Mouse (Mus musculus) lung, postnatal 25 days (tissue): ENCODE data around the gene Gm47969.
A peak's percentile ranks its signal among the peaks of the same experiment; 100 is the strongest.
"Not testable (repeated sequence)": the region's sequence is repeated elsewhere in the genome, so short reads cannot be mapped to it uniquely, and the experiment has no call there.

ENCODE experiments used
- DNase-seq: peaks from one replicate; pipeline ENCODE4 v3.0.0; 2022; ENCODE audit warnings: low spot score

Gm47969 gene

DNA sequence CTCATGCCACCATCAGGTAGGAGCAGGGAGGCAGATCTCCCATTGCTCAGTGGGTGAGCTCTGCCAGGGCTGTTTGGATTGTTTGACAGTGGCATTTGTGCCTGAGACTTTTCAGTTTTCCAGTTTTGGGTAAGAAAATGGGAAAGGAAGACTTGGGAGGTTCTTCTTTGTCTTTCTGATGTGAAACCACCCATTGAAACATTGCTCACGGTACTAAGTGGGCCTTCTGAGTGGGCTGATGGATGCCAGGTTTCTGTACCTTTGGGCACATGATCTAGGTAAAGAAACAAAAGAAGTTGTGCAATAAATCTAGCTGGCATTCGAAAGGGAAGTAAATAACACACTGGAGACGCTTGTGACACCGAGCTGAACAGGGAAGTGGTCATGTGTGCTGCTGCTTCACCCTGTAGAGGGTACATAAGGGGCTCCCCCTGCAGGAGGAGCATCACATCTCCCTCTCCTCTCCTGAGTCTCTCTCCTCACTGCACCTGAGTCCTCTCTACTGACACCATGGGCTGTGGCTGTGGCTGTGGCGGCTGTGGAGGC lies at the start of gene Gm47969:
TSS of gene Gm47969 (plus strand) at position 51 of the 546 bp plus-strand sequence.
- peak; percentile 76 for DNase-seq

- DNase-seq = not testable (repeated sequence)
These were observed 44.4 kb upstream of the Gm47969 start, which contains the start of gene Gm47959 for GRCm38 (mm10) chr1:83000306-83000705. TSS of gene Gm47959 (plus strand) at chr1:83000548.

- DNase-seq = peak; percentile 33
These were observed 38.2 kb upstream of the Gm47969 start for GRCm38 (mm10) chr1:83006218-83007179.

DNA sequence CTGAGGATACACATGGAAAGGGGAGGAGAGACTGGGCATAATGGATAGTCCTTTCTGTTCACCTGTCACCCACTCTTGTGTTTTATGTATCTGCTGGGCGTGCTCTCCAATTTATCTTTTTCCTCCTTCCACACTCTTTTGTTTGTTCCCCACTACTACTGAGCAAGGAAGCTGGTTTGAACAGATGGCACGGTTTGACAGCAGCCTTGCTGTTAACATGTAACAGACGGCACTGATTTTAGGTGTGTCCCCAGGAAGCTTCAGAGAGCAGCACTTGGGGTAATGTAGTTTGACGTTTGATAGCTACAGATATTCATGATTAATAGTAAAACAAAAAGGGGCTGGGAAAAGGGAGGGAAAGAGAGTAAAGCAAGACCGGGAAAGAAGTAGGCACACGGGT lies 37.3 kb upstream of the Gm47969 start:
- DNase-seq = no peak

- DNase-seq = no peak
These were observed 30.3 kb upstream of the Gm47969 start for GRCm38 (mm10) chr1:83014477-83014876.

DNA sequence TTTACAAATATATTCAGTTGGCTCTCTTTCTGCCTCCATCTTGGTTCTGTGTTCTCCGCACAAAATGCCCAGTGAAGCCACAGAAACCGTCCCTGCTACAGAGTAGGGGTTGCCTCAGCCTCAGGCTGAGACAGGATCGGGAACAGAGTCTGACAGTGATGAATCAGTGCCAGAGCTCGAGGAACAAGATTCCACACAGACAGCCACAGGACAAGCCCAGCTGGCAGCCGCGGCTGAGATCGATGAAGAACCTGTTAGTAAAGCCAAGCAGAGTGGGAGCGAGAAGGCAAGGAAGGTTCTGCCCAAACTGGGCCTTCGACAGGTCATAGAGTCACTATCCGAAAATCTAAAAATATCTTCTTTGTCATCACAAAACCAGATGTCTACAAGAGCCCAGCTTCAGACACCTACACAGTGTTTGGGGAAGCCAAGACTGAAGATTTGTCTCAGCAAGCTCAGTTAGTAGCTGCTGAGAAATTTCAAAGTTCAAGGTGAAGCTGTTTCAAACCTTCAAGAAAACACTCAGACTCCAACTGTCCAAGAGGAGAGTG lies 29.3 kb upstream of the Gm47969 start:
- no peak for DNase-seq

- no peak for DNase-seq
These were observed 28.2 kb upstream of the Gm47969 start for GRCm38 (mm10) chr1:83016556-83016955.

- DNase-seq = no peak
These were observed 12.8 kb upstream of the Gm47969 start for GRCm38 (mm10) chr1:83031950-83032349.

DNA sequence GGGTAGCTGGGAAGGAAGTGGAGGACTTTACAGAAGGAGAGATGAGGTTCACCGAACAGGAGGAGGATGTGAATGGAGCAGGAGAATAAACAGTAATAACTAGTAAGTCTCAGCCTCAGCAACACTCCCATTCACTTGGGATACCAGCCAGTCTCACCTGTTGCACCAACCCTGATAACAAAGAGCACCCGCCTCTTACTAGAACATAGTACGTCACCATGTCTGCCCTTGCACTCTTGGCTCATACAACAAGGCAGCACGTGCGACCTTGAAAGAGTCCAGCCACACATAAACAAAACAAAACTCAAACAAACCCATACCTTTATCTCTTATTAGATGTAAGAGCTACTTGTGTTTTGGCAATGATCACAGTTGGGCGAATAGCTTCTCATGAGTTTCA lies 12.2 kb upstream of the Gm47969 start:
- DNase-seq = peak; percentile 31

DNA sequence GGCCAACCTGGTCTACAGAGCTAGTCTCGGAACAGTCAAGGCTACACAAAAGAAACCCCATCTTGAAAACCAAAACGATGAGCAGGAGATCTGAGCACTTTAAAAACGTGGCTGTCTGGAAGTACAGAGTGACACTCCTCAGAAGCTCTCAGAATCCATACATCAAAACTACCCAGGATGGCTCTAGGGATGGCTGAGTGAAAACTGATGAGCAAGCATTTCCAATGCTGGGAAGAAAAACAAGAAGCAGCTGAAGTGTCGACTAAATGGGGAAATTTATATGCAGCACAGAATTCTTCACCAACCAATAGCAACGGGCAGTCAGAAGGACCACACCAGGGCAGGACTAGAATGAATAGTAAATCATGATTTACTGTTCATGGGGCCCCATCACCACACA lies 10.2 kb upstream of the Gm47969 start:
- no peak for DNase-seq

DNA sequence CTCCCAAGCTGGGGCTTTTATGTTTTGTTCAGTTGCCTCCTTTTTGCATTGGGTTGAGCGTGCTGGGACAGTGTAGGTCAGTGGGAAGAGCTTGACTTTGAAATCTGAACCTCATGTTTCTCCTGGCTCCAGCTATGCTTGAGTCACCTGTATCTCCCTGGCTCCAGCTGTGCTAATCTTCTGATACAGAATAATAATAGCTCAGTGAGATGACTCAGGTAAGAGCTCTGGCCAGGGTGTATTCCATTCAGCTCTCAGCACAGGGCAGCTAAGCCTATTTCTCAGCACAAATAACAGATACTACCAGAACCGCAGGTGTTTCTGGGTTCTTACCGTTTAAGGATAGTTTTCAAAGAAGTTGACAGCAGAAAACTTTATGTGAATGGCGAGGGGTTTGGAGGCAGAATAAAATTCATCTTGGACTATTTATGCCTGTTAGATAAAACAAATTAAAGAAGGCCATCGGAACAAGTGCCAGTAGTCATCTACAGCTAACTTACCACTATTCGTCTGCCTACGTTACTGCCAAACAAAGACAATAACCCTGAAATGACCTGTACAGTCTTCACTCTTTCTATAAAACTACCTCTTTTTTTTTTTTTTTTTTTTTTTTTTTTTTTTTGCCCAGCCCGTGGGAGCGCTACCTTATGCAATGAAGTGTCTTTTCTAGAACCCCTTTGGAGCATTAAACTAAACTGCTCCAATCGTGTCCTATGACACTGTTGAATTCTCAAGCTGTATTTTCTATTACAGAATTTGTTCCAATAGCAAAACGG lies 7.7 kb upstream of the Gm47969 start:
- DNase-seq = no peak

- DNase-seq = peak; percentile 23
These were observed 6.5 kb upstream of the Gm47969 start, which contains the start of gene Slc19a3 for GRCm38 (mm10) chr1:83038109-83038672. TSS of gene Slc19a3 (minus strand) at chr1:83038448.

DNA sequence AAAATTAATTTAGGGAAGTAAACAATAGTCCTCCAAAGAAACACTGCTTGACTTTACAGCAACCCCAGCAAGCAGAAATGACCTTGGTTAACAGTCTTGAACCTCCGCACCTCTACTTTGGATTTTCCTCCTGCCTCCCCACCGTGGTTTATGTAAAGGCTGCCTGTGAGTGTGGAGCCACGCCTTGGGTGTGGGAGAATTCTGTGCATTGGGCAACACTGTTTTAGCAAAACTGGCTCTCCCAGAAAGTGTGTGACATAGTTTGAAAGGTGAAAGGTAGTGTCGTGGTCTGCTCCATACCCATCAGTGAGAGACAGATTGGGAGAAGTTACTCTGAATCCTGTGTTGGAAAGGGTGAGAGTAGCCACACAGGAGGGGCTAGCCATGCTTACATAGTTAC lies 5.7 kb upstream of the Gm47969 start:
- peak; percentile 21 for DNase-seq

GRCm38 (mm10) chr1:83042380-83042779 lies 2.4 kb upstream of the Gm47969 start, which contains the start of gene Krtap28-10:
TSS of gene Krtap28-10 (minus strand) at chr1:83042480.
- no peak for DNase-seq

DNA sequence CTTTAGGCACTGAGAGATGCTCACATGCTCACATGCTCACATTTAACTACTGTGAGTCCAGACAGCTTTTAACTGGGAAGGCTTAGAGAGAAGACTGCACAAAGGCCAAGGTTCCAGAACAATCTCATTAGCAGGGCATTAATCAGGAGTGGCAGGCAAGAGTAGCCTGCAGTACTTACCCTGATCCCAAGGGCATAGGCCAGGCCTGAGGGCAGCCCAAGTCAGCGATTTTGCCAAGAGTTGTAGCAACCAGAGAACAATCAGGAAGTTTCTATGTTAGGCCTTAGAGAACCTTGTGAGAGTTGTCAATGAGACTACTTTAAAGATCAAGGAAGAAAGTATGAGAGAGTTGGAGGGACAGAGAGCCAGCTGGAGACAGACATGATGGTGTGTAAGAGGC lies 13.7 kb downstream of the Gm47969 start:
- no peak for DNase-seq

- DNase-seq = no peak
These were observed 14.5 kb downstream of the Gm47969 start, which contains the start of gene A030005K14Rik for GRCm38 (mm10) chr1:83059278-83059677. TSS of gene A030005K14Rik (minus strand) at chr1:83059378.

DNA sequence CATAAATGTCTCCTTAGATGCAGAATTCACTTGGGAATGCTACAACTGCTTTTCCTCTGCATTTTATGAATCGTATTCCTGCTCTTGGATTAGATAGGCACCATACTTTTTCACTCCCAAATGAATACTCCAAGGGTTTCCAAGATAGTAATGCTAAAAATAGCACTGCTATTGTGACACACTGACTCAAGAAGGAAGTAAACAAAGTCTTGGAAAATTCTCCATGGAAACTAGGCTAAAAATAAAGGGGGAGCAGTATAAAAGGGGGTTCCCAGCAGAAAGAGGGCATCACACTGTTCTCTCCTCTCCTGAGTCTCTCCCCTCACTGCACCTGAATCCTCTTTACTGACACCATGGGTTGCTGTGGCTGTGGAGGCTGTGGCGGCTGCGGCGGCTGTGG lies 15.9 kb downstream of the Gm47969 start, which contains the start of gene Krtap28-13:
TSS of gene Krtap28-13 (plus strand) at position 288 of the 400 bp plus-strand sequence.
- DNase-seq = no peak

GRCm38 (mm10) chr1:83064851-83065250 lies 20.1 kb downstream of the Gm47969 start:
- DNase-seq = no peak

GRCm38 (mm10) chr1:83066577-83066976 lies 21.8 kb downstream of the Gm47969 start:
- DNase-seq = no peak

DNA sequence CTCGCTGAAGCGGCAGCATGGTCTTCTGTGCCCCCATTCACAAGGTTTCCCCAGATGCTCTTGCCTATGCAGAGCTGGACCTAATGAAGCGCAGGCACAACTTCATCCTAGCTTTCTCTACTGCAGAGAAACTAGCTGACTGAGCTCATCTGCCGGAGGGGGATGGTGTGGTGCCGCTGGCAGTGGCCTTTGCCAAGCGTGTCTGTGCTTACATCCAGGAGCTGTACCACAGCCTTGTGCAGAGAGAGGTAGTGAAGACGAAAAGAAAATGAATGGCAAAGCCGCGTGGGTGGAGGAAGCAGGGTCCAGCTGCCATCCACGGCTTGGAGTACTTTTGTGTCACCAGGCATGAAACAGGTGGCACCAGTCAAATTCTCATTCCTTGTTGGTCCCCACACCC lies 22.5 kb downstream of the Gm47969 start:
- DNase-seq = no peak

DNA sequence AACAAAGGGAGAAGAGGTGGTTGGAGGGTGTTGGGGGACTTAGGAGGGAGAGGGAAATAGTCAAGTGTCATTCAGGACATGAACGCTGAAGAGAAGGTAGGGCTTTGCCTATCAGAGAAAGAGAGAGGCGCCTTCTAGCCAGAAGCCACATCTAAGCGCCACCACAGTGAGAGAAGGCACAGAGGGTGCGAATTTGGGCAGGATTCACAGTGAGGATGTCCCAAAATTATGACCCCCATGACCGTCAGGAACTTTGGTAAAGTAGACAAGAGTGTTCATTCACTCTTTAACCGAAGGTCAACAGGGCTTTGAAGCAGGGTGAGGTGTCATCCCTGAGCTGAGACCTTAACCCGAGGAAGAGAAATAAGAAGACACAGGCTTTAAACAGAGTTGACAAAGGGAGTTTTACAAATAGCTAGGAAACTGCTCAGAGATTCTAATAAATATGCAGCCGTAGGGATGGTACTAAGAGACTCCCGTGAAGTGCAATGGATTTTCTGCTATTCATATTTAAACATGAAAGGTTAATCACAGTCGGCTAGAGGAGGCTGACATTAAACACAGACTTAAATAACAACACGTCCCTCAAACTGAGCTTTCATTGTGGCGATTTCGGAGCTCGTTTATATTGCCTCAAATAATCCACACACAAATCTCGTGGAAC lies 30.9 kb downstream of the Gm47969 start:
- no peak for DNase-seq
